Mouse (Mus musculus) spleen, adult 12 weeks (tissue): ENCODE measurements at regions not wholly inside any gene's neighbourhood (a gene's known extent, or its start where the extent isn't known, plus 50 kb on each side); places are given as distances from the start of the nearest gene placed in this dataset.

Experiments used
- DNase-seq: peaks from one replicate; pipeline ENCODE4 v3.0.0; 2022; ENCODE audit warnings: low spot score

DNA sequence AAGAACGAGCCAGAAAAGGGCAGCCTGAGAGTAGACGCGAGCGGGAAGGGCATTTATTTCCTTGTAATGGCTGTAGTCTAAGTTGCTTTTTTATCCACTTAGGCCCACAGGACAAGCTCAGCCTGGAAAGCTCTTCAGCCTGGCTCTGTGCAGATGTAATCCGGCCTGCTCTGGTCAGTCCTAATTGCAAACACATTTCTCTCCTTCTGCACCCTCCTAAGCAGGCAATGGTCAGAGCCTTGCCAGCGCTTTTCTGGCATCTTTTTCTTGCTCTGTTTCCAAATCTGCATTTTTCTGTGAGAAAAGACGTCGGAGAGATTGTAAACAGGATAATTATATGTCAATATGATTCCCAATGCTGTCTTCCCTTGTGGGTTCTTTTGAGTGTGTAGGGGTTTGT is 224.3 kb upstream of the Tank start:
- DNase-seq = no peak

DNA sequence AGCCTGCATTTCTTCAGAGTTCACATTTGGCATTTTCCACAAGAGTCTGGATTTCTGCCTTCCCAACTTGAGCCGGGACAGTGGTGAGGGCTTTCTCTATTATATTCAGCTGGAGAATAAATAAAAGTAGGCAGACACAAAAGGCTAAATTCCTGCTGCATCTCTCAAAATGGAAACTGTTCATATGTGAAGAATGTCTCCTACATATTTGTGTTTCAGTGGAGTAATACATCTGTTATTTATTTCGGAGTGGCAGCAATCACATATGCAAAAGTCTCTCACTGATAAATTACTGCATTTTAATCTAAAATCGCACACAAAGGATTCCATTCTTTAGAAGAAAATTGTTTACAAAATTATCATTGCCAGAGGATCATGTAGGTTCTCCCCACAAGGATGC is 230.9 kb upstream of the Tank start:
- no peak for DNase-seq

DNA sequence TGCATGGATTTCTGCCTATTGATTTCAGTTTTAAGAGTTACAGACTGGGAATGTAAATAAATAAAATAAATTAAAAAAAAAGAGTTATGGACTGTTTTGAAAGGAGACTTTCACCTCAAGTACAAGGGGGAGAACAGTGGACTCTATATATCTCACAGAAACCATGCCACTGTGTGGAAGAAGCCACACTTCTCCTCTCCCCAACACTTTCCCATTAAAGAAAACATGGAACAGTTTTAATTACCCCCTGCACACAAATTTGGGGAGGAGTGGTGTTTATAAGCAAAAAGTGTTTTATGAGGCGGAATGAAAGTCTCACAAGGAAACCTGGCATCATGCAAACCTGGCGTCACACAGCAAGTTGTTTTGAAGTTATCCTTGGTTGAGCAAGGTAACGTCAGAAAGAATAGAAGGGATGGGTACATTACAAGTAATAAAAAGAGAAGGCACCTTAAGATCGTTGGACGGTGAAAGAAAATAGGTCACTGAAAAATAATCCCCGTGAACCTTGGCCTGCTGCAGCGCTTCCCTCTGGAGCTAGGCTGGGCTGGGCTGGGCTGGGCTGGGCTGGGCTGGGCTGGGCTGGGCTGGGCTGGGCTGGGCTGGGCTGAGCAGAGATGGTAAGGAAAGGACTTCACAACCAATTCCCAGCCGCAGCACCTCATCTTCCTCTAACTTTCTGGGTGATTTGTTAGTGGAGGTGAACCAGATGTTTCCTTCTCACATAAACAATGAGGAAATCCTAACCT is 232.2 kb upstream of the Tank start:
- DNase-seq = no peak

DNA sequence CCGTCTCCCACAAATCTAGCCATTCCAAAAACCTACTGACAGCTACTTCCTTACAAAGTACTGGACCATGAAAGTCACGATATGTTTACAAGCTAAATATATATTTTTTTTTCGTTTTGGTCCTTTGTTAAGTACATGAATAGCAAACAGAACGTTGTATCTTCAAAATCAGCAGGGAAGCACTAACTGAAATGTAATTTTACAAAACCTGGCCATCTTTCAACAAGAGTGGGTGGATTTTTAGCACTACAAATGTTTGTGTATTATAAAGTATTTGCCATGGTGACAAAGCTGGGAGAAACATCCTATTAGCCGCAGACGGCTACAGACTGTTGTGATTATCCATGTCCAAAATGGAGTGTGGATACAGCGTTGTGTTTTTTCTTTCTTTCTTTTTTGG is 233.1 kb upstream of the Tank start:
- DNase-seq = no peak

GRCm38 (mm10) chr2:61344556-61345131 is 233.7 kb upstream of the Tank start:
- DNase-seq = no peak

- DNase-seq = no peak
These were observed 237.1 kb upstream of the Tank start for GRCm38 (mm10) chr2:61341254-61341653.

GRCm38 (mm10) chr2:61319226-61319625 is 259.2 kb upstream of the Tank start:
- no peak for DNase-seq

DNA sequence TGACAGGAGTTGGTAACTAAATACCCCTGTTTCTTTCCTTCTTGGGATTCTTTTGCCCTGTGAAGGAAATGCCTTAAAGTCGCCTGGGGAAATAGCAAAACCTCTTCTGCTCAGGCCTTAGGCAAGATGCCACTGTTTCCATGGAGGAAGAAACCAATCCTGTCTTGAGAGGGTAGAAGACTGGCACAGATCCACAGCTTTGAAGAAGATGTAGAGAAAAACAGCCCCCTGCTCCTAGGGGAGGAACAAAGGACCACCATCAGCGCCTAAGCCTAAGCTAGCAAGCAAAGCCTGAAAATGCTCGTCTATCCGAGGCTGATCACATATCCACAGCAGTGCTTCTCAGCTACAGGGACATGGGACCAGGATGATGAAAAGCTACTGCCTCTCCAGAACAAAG is 268.0 kb upstream of the Tank start:
- no peak for DNase-seq

DNA sequence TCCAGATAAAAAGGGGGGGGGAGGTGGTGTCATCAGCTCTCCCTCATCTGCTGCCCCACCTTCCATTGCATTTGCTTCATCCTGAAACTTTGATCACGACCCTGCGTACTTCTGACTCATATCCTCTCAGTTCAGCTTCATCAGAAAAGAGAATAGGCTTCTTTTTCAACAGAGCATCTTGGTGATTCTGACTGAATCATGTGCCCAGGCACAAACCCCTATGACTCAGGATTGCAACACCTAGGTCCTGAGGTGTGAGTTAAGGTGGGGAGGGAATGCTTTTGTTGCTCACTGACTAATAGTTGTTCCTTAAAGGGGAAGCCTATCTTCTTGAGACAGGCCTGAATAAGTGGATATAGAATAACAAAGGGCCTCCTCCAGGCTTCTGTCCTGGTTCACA is 269.2 kb upstream of the Tank start:
- no peak for DNase-seq

- no peak for DNase-seq
These were observed 281.2 kb upstream of the Tank start for GRCm38 (mm10) chr2:61297135-61297534.

DNA sequence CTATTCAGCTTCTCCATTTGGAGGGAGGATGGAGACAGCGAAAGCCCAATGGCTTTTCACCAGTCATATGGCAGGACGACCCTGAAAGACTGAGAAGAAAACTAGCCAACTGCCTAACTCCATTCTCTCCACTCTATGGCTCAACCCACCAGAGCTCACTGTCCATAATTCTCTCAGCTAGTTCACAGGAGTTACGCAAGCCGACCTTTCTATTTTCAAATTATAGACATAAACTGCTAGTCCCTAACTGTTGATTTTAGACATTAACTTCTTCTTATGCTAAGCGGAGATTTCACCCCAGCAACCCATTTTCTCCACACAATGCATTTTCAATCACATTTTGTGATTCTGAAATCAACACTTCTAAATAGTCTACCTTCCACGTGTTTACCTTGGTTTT is 281.8 kb upstream of the Tank start:
- no peak for DNase-seq

- DNase-seq = no peak
These were observed 283.0 kb upstream of the Tank start for GRCm38 (mm10) chr2:61295261-61295964.

GRCm38 (mm10) chr2:61288246-61288645 is 290.1 kb upstream of the Tank start:
- DNase-seq = no peak

GRCm38 (mm10) chr2:61284706-61285105 is 293.7 kb upstream of the Tank start:
- DNase-seq = no peak

GRCm38 (mm10) chr2:61283829-61284601 is 294.4 kb upstream of the Tank start:
- no peak for DNase-seq

DNA sequence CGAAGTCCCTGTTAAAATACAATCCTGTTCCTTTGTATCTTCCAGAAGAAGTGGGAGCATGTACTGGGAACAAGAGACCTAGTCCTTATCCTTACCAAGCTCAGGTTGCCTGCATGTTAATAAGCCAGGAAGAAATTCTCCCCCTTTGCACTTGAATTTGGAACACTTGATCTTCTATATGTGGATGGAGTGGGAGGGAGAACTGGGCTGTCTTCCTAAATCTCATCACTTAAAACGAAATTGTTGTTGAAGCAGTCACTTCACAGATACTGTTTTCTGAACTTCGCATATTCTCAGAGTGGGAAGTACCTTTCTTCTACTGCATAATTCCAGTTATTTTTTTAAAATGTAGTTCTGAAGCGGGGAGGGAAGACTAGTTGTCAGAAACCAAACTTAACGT is 305.7 kb upstream of the Tank start:
- no peak for DNase-seq

GRCm38 (mm10) chr2:61267706-61268105 is 304.7 kb upstream of the Rbms1 start:
- DNase-seq = no peak

DNA sequence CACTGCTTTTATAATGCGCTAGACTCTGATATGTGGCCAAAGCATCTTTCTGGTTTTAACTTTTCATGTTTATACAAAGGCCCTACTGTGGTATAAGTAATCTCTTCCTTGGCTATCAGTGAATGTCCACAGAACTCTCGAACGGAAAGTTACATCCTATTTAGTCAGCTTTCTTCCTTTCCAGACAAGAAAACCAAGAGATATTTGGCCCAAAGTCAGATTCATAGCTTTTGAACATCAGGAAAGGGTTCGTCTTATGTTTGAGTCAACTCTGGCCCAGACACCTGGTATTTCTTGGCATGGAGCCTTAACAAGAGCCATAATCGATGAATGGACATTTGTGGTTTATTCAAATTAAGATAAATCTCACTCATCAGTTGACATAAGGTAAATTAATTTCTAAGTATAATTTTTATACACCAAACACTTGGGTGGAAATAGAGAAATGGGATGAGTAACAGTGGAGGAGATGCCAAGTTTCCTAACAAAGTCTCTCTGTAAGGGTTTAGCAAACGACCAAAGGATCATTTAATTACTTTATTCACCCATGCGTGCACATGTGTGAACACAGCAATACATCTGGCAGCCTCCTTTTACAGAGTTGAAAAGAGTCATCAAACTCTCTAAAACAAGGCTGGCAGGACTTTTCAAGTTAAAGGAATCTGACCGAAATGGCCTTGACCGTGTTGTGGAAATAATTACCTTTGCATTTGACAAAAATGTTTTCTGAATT is 287.2 kb upstream of the Rbms1 start:
- no peak for DNase-seq

DNA sequence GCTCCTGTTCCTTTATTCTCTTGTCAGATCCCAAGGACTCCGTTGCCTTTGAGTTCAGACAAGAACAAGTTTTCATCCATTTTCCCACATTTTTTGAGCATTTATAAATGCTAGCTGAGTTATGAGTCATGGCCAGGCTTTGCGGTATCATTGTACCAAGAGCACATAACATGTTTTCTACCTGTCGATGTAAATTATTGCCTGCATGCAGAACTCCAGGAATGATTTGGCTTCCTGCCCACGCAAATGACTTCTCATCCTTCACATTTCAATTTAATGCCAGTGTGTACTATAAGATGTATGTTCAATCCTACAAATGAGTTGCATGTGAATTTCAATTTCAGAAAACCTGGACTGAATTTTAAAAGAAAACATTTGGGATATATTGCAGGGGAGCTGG is 285.0 kb upstream of the Rbms1 start:
- DNase-seq = no peak

- no peak for DNase-seq
These were observed 284.3 kb upstream of the Rbms1 start for GRCm38 (mm10) chr2:61247336-61247735.

DNA sequence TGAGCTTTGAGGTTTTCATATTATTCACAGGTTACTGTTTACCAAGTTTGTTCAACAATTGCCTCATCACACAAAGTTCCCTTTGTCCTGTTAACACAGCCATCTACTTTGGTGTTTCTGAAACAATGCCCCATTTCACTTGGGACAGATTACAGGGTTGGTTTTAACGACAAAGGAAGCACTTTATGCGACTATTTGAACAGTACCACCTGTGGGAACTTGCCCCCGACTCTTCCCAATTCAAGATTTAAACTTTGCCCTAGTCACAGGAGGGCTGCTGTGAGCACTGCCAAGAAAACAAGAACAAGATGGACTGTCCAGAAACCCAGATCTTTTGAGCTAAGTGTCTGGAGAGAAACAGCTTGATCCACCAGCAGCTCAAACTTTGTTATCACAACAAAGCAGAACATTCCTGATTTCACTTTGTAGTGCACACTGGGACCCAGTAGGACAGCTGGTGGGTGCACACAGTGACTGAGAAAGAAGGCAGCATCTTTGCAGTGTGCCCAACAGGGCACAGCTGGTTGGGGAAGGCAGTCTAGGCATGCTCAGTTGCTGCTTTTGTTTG is 283.8 kb upstream of the Rbms1 start:
- no peak for DNase-seq

DNA sequence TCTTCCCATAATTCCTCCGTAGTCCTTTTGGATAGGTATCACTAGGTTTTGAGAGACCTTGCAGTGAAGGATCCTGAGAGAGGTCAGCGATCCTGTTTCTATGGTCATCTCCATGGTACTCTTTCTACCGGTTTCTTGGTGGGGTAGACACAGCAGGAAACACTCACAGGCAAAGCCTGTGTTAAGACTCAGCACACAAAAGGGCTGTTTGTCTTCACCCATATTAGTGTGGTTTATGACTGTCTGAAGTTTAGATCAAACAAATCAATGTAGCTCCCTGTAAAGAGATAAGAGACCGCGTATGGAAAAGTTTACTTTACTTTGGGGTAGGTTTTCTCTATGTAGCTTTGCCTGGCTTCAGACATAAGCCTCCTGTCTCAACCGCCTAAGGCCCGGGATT is 282.5 kb upstream of the Rbms1 start:
- DNase-seq = no peak
